Mouse (Mus musculus) adrenal gland, adult 18-20 months (tissue): ENCODE results near the gene Gm11077. TPM values are rescaled to one million over a fixed set of nuclear protein-coding genes. Genes with fewer than 3 reads are reported as not detected.
A peak's percentile ranks its signal among the peaks of the same experiment; 100 is the strongest.

Source experiments
- DNase-seq, 2 experiments: peaks; one replicate each; pipeline ENCODE4 v3.0.0; 2021 to 2022; ENCODE audit warnings: low spot score in 2 of 2
- total RNA-seq, 2 experiments: library from RNA; stranded (reverse); gene quantifications; 1 replicate in 1 of 2; 2 replicates in 1 of 2; pipeline ENCODE4 v1.2.3; 2021

The Gm11077 gene
- total RNA-seq, 2 experiments from 2014 or later: not detected

DNA sequence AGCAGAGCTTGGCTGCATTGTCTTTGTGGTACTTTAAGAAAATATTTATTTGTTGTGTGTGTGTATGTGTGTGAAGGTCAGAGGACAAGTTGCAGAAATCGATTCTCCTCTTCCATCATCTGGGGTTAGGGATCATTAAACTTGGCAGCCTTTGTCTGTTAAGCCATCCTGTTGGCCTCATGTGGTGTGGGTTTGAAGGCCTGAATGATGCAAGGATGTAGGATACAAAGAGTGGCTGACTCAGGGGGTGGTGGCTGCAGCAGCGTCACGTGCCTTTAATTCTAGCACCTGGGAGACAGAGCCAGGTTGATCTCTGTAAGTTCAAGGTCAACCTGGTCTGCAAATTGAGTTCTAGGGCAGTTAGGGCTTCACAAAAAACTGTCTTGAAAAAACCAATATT lies 16.5 kb downstream of the Gm11077 start:
- DNase-seq: no peak

GRCm38 (mm10) chr6:140747591-140747990 lies 18.5 kb downstream of the Gm11077 start:
- DNase-seq: no peak

GRCm38 (mm10) chr6:140750371-140751080 lies 21.4 kb downstream of the Gm11077 start:
- DNase-seq: no peak

- peak in 1 of 2 experiments; percentile 25 for DNase-seq
These were observed 37.3 kb downstream of the Gm11077 start for GRCm38 (mm10) chr6:140766365-140766764.

DNA sequence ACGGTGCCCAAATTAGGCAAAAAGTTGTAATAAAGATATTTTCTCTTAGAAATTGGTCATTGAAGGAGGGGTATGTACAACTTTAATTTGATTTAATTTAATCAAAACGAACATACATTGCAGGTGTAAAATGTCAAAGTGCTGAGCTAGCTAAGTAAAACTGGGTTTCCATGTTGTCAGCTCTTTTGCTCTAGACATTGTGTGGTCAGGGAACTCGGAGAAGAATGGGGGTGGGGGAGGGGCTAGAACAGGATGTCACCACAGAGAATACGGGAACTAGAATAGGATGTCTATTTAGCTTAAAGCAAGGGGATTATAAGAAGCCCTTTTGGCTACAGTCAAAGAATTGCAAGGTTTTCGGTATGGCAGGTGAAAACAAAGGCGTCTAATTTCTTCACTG lies 38.2 kb downstream of the Gm11077 start:
- no peak for DNase-seq

GRCm38 (mm10) chr6:140768180-140768579 lies 39.1 kb downstream of the Gm11077 start:
- no peak for DNase-seq

- DNase-seq: no peak
These were observed 40.0 kb downstream of the Gm11077 start for GRCm38 (mm10) chr6:140768859-140769640.

DNA sequence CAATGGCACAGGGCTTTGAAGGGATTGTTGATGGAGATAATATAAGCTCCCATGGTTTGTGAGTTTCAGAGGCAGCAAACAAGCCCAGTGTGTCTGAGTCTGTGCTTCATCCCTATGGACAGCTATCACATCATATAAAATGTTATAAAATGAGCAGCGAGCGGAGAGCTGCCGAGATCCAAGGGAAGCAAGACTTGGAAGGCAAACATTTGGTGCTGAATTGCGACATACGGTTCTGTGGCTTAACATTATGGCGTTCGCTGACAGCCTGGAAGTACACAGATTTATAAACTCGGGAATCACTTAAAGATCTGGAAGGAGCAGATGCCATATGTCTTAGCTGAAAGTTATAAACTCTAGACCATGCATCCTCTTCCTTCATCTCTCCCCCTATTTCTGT lies 47.2 kb downstream of the Gm11077 start:
- DNase-seq: no peak

DNA sequence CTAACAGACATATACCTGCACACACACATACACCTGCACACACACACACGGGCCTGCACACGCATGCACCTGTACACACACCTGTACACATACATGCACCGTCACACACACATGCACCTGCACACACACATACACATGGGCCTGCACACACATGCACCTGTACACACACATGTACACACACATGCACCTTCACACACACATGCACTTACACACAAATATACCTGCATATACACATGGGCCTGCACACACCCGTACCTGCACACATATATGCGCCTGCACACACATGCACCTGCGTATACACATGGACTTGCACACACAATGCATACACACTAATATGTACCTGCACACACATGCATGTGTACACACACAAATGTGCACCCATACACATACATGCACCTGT lies 53.4 kb downstream of the Gm11077 start:
- DNase-seq: no peak

DNA sequence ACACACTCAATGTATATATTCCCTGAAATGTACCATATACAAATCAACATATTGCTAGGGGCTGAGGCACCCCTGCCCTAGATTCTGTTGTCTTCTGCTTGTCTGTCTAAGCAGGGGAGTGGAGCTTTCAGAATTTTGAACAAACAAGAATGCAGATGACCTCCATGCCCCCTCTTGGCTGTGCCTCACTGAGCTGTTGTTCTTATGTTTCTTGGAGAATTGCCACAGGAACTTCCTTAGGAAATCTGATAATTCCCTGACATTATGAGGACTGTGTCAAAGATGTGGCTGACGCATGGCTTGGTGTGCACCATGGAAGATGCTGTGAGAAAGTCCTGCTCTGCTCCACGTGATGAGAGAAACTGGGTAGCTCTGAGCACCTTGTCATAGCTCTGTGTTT lies 57.0 kb downstream of the Gm11077 start:
- no peak for DNase-seq

DNA sequence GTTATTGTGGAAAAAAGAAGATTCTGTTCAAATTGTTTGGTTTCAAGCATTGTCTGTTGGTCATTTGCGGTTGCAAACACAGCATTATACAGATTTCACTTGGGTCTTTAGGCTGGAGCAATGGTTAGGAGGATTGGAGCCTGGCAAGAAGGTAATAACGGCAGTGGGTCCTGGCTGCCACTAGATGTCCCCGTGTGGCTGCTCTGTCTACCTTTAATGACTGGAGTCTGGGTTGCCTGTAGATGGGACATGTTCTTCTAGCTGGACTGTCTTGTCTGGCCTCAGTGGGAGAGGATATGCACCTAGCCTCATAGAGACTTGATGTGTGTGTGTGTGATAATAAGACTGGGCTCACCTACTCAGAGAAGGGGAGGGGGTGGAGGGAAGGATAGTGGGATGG lies 60.8 kb downstream of the Gm11077 start:
- no peak for DNase-seq

DNA sequence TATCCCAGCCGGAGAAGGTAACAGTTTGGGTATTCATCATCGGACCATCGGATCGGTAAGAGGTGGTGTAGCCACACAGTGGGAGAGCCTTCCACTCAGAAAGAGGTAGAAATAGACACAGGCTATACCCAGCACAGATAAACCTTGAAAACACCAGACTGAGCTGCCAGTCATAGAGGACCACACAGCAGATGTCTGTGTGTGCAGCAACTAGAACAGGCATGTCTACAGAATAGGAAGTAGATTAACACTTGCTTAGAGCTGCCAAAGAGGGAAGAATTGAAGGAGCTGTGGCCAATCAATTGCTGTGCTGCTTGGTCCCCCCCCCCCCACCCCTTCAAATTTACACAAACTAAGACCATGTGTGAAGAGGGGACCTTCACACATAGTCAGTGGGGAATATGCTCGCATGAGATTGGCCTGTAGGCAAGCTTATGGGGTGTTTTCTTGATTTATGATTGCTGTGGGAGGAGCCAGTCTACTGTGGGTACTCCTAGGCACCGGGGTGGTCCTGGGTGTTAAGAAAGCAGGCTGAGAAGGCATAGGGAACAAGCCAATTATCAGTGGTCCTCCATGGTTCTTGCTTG lies 64.7 kb downstream of the Gm11077 start:
- no peak for DNase-seq

DNA sequence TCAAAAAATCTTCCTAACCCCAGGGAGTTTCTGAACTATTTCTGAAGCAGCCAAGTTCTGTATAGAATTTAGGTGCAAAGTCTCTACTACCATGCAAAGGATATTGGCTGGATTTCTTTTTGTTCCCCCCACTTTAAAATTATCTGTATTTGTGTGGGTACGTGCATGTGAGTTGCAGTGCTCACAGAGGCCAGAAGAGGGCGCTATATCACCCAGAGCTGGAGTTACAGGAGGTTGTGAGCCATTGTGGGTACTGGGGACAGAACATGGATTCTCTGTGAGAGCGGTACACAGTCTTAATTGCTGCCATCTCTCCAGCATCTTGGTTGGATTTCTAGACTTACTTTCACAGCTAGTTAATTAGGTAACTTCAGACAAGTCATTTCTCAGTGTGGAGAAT lies 69.8 kb downstream of the Gm11077 start:
- no peak for DNase-seq

- DNase-seq: no peak
These were observed 70.5 kb downstream of the Gm11077 start for GRCm38 (mm10) chr6:140799435-140800040.

- DNase-seq: no peak
These were observed 71.5 kb downstream of the Gm11077 start for GRCm38 (mm10) chr6:140800587-140800986.

Other genes with a start within 250 kb of the Gm11077 start
- 10 to 100 TPM; 44.8 to 45.6 TPM for gene Aebp2, start 106.6 kb upstream of the Gm11077 start, total RNA-seq